Mouse (Mus musculus) c-Kit-positive CD71-positive TER-119-positive erythroid progenitor cells, embryonic 14.5 days (primary cell): ENCODE data around the gene Gucy2c.

Experiments used
- DNase-seq: peaks from one replicate; pipeline ENCODE4 v3.0.0-alpha.2; 2013; ENCODE audit warnings: low spot score

The Gucy2c gene

DNA sequence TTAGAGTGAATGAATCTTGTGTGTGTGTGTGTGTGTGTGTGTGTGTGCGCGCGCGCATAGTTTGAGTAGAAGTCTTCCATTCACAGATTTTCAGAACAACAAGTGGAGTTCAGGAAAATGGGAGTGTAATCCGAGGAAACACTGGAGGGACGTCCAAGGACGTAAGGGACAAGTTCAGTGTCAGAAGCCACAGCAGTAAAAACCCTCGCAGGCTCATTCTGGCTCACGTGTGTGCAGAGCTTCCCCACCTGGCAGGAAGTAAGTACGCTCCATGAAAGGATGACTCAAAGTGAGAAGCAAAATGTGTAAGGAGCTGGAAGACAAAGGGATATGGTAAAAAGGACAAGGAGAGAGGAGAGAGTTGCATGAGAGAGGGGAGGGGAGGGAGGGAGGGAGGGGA, 40.3 kb downstream of the Gucy2c start:
- DNase-seq, result no peak

DNA sequence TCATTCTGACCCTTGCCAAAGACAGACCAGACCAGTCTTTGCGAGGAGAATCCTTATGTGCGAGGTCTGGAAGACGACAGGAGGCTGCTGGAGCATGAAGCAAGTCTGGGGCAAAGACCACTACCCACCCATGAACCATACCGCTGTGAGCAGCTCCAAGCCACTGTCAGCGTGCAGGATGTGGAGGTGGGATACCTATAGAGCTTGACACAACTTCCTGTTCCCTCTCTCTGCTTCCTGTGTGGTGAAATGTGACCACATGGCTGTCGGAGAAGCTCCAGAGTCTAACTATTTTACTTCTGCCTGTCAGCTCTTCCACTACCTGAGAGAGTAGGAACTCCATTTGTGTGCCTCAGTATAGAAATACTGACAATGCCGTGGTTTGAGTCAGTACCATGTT, 45.8 kb downstream of the Gucy2c start:
- DNase-seq, result no peak

DNA sequence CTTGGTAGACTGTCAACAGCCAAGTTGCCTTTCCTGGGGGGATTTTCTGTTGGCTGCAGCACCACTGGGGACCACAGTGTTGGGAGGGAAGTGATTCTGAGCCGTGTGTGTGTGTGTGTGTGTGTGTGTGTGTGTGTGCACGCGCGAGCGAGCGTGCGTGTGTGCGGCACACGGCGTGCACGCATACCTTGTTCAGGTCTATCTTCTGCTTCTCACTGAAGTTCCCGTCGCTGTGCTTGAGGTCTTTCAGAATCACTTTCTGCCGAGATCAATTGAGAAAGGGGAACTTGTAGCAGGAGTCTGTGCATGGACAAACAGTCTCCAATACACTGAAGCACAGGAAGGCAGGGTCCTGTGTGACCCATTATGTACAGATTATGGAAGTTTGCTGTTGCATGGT, 53.4 kb downstream of the Gucy2c start:
- DNase-seq, result no peak

DNA sequence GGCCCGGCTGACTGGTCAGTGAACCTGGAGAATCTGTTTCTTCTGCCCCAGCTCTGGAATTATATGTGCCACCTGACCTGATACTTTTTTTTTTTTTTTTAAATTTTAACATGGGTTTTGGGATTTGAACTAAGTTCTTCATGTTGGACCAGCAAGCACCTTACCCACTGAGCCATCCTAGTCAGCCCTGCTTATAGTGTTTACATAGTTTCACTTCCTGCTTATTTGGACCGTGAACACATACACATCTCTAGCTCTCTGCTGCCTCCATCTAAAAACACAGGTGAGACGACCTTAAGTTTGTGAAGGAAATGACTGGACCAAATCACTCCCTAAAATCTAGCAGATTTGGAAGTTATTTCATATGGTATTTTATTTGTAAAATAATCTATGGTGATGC, 58.4 kb downstream of the Gucy2c start:
- DNase-seq, result no peak

DNA sequence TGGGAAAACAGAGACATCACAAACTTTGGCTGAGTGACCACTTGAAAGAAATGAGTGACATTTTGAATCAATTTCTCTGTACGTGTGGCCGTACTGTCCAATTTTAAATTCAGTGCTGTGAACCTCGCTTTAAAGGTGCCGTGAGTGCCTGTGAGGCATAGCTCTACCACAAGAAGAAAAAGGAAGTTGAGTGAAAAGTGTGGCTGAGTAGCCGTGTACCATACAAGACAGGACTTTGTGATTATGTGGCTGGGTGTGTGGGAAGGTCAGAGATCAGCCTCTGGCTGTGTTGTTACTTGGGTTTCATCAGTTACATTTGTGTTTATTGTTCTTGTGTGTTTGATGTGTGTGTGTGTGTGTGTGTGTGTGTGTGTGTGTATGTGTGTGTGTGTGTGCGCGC, 59.0 kb downstream of the Gucy2c start:
- DNase-seq, result no peak

DNA sequence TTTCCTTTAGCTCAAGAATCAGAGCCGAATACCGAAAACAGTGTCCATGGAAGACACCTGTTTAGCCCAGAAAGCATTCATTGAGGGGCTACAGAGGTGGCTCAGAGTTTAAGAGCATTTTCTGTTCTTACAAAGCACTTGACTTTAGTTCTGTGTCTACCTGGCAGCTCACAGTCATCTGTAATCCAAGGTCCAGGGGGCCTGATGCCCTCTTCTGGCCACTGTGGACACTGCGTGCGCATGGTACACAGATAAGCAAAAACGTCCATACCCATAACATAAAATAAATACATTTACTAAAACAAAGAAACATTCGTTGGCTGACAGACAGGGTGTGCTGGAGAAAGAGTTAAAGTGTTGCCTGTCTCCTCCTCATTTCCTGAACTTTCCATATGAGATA, 59.6 kb downstream of the Gucy2c start:
- peak; percentile 7 for DNase-seq

DNA sequence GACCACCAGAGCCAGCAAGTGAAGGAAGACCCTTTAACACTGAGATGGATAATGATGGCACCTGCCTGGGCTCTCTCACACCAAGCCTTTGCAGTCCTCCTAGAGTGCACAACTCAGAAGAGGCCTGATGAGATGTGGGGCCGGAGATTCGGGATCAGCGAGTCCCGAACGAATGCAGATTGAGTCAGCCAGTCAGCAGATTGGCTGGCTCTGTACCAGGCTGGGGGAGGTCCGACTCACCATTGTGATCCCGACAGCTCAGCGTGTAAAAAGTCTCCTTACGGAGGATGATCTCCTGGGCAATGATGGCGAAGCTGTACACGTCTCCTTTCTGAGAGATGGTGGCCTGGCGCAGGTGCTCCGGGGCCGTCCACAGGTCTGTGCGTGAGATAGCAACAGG, 61.1 kb downstream of the Gucy2c start:
- DNase-seq, result no peak

DNA sequence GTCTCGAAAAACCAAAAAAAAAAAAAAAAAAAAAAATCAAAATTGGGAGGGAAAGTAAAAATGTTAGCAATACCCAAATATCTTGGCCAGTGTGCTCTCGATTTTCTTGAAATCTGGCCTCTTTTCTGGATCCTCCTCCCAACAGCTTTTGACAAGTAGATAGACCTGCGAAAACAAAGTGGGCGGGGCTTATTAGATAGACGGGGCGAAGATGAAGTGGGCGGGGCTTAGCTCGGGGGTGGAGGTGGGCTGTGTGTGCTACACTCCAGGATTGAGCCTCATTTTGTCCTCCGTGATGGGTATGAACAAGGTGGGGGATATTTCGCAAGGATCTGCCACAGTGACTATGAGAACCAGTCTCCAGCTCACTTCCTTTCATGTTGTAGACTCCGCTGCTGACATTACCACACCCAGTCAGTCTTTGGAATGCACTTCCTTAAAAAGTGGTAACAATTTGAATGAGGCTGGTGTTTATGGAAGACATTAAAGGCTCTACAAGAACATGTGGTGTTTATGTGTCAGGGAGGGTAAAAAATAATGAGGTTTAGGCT, 65.6 kb downstream of the Gucy2c start:
- DNase-seq, result no peak

DNA sequence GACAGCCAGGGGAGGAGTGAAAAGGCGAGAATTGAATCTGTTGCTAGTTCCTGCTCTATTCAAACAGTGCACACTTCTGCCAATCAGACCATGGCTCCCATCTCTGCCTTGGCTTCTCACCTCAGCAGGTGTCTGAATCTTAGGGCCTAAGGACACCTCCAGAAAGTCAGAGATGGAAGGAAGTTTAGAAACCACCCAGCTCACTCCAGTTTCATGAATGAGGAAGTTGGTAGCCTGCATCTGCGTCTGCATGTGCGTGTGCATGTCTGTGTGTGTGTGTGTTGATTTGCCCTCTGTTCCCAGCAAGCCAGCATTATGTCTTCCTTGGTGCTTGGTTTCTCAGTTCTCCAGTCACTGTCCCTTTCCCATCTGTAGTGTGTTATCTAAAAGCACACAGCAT, 67.5 kb downstream of the Gucy2c start:
- no peak for DNase-seq

DNA sequence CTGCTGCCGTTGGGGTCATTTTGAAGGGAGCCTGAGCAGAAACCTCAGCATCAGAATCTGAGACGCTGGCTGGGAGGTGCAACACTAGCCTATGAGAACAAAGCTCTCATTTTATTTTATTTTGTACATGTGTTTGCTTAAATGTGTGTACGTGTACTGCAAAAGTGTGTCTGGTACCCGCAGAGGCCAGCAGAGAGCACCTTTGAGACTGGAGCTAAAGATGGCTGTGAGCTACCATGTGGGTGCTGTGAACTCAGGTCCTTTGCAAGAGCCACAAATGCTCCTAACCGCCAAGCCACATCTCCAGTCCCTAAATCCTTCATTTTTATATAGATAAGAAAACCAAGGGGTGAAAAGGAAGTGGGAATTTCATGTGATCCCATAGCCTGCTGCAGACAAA, 71.2 kb downstream of the Gucy2c start:
- no peak for DNase-seq

DNA sequence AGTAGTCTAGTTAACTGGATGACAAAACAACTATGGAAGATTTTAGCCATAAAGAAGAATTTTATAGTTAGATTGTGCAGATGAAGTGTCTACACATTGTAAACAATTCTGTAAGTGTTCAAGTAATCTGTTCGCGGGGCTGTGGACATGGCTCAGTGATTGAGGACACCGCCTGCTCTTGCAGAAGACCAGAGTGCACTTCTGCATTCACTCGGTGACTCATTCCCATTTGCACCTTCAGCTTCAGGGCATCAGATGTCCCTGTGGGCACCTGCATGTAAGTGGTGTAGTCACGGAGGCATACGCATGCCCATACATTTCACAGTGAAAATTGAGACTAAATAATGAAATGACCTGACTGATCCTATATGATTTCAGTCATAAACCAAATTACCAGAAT, 73.0 kb downstream of the Gucy2c start:
- no peak for DNase-seq

DNA sequence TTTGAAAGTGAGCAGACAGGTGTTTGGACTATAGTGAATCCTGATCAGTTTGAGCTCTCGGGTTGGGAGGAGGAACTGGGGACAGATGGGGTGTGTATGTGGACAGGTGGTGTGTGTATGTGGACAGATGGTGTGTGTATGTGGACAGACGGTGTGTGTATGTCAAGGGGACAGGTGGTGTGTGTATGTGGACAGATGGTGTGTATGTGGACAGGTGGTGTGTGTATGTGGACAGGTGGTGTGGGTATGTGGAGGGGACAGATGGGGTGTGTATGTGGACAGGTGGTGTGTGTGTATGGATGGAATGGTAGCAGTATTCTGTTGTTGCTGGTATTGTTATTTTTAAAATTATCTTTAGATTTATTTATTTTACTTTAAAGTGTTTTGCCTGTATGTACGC, 79.7 kb downstream of the Gucy2c start:
- no peak for DNase-seq

DNA sequence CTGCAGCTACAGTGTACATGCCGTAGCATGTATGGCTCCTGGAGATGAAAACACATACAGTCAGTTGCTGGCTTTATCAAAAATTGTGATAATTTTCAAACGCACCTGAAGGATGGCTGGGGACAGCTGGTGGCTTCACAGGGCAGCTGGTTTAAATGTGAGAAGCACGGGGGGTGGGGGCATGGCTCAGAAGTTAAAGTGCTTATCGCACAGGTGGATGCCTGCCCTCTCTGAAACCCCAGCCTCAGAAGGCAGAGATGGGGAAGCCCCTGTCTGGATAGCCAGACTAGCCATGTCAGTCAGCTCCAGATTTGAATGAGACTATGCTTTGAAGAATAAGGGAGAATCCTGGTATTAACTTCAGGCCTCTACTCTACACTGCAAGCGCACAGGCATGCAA, 80.4 kb downstream of the Gucy2c start:
- no peak for DNase-seq

DNA sequence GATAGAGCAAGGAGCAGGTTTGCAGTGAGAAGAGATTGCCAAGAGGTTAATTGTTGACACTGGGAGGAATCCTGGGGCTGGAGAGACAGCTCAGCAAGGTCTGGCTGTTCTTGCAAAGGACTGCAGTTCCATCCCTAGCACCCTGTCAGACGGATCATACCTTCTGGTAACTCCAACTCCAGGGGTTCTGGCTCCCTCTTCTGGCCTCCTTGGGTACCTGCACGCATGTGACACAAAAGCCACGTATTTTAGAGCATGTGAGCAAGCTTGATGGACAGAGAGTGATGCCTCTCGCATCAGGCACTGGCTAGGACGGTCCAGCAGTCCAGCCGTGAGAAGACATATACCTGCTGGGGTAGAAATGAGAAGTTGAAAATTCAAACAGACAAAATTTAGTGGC, 90.3 kb downstream of the Gucy2c start:
- no peak for DNase-seq

DNA sequence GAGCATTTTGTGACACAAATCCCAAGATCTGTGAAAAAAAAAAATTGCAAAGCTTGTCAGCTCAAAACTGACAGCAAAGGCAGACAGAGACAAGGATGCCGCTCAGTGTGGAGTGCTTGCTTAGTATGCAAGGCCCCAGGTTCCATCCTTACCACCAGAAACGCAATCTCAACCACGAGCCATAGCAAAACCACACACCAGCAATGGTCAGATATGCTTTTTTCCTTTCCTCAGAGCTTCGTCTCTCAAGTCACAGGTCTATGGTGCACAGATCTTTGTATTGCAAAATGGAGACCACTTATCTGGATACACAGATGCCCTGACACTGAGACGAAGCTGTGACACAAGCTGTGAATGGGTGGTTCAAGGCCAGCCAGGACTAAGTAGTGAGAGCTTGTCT, 91.0 kb downstream of the Gucy2c start:
- no peak for DNase-seq

DNA sequence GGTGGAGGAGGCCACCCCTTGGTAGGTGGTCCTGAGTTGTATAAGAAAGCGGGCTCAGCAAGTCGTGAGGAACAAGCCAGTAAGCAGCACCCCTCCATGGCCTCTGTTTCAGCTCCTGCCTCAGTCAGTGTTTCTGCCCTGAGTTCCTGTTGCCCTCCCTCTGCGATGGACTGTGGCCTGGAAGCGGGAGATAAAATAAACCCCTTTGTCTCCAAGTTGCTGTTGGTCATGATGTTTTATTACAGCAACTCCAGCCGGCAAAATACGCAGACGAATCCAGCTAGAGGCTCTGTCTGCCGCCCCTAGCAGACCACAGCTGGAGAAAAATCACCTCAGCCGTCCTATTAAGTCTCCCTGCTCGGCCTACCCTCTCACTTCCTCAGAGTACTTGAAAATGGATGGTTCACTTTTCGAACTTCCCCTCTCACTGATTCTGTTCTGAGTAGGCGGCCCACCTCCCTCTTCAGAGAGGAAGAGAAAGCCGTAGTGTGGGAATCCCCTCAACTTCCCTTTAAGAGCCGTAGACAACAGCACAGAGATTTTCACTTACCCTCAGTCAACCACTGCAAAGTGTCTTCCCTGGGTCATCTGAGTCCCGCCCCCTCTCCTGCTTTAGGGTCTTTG, 91.7 kb downstream of the Gucy2c start:
- no peak for DNase-seq

DNA sequence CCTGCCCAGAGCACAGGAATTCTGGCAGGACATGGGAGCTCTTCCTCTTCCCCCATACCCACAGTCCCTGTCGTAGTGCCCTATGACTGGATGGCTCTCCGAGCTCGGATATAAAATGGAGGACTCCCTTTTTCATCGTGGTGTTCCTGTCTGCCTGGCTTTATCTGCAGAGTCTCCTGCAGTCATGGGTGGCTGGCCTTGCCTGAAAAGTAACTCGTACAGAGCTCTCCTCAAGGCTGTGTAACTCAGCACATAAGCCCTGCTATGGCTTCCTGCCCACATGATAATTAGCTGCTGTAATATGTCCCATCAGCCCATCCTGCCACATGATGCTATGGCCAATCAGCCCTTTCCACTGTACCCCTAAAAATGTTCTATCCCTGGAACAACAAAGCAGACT, 96.1 kb downstream of the Gucy2c start:
- no peak for DNase-seq

DNA sequence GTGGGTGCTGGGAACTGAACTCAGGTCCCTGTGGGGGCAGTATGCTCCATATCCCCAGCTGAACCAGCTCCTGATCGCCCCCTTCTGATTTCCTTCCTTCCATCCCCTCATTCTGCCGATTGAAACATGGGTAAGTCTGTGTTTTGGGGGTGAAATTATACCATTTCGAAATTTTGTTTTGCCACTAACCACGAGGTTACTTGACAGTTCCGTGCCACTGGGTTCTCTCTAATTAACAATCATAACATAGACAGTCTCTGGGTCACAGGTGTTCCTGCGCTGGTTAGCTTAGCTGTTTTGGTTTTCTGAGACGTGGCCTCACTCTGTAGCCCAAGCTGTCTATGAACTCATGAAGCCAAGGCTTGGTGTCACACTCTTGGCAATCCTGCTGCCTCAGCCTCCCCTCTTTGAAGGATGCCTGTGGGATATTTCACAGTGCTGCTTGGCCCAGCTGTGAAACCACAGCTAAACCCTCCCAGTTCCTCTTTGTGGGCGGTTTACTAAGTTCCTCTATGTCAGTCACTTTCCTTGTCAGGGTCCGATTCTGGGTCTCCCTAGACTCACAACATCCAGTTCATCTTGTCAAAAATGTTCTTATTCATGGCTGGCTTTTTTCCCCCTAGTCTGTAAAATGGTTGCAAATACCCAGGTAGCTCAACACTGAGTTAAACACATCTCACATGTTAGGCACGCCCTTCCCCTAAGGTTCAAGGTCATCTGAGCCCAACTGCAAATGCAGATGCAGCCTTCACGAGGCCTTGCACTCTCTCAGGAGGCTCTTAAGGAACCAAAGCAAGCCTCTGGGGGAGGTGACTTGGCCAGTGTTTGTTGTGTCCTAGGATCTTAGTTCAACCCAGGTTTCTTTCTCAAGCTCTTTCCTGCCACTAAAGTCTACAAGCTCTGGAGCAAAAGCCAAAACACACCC, 97.9 kb downstream of the Gucy2c start:
- no peak for DNase-seq

DNA sequence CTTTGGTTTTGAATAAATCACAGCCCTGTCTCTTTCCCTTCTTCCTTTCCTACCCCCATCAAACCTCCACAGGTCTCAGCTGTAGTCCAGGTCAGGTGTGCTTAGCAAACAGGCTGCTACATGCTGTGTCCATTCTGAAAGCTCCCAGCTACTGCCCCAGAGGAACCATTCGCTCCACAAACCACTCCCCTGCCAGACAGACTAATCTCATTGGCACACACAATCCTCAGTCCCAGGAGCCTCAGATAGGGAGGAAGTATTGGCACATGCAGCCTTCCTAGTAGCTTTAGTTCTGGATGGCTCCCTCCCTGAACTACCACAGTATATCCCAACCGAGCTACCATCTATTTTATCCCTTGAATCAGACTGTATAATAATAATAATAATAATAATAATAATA, 102.2 kb downstream of the Gucy2c start:
- no peak for DNase-seq

DNA sequence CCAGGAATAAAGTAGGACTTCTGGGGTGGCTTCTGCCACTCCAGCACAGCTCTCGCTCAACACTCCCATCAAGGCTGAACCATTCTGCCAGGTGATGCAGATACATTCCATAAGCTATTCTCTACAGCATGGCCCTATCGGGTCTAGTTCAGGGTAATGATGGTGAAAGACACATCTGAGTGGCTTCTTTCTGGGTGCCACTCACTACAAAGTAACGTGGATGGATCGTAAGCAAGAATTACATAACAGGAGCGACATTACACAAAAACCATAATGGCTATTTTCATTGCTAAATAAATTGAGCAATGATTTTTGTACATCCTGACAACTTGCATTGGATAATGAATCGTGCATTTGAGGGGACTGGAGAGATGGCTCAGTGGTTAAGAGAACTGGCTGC, 106.6 kb downstream of the Gucy2c start:
- no peak for DNase-seq

DNA sequence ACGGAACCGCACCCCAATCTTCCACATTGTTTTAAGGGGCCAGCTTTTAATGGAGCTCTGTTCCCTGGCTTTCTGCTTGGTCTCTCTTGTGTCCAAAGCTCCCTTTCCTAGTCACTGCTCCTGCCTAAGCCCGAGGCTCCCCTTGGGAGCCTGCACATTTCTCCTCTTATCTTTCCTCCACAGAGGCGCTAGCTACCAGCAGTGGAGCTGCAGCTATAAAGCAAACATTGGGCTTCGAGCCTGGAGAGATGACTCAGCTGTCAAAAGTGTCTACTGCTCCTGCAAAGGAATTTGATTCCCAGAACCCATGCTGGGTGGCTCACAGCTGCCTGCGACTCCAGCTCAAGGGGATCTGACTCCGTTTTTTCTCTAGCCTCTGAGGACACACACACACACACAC, 109.1 kb downstream of the Gucy2c start:
- no peak for DNase-seq

DNA sequence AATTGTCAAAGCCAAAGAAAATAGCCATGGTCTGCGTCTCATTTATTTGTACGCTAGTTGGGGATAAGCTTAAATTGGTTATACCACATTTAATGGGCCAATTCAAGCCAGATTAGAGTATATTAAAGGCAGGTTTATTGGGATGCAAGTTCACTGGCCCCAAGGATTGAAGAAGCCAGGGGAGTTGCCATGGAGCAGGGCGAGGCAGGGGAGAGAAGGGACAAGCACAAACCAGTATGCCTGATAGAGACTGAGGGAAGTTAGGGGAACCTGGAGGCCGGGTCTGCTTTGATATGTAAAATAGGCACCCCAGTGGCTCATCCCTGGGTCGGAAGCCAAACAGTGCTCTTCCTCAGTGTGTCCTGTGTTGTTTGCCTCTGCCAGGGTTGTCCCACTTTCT, 112.3 kb downstream of the Gucy2c start:
- DNase-seq, result no peak

DNA sequence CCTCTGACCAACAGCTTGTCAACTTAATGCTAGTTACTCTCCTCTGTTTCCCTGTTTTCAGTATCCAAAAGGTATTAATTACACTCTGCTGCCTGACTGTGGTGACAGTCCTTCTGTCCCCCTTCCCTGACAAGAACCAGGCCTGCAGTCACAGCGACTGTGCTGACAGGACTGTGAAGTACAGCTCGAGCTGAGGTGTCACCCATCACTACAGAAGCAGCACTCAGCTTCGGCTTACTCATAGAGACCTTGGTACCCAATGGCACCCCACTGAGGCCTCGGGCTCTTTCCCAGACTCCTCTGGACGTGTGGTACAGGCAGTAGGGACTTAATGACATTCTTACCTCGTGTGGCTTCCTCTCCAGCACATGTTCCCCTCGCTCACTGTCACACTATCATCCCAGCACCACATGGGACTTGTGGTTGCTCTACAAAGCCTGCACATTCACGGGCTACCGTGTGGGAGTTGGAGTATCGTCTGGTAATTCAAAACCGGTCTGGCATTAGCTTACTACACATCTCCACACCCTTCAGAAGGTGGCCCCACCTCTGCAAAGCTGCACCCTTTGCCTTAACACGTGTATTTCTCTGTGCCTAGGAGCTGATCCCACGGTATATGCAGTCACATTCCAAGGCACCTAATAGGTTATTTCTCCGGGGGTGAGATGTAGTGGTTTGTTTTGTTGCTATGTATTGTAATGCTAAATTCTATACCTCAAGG, 113.1 kb downstream of the Gucy2c start:
- no peak for DNase-seq
